Mouse (Mus musculus): ENCODE data around the gene Dnah2. TPM values are rescaled to one million over a fixed set of nuclear protein-coding genes. Genes with fewer than 3 reads are reported as not detected.
A peak's percentile ranks its signal among the peaks of the same experiment; 100 is the strongest.

The Dnah2 gene
- polyA plus RNA-seq, 1 experiment from 2014 or later: 1.3 TPM

DNA sequence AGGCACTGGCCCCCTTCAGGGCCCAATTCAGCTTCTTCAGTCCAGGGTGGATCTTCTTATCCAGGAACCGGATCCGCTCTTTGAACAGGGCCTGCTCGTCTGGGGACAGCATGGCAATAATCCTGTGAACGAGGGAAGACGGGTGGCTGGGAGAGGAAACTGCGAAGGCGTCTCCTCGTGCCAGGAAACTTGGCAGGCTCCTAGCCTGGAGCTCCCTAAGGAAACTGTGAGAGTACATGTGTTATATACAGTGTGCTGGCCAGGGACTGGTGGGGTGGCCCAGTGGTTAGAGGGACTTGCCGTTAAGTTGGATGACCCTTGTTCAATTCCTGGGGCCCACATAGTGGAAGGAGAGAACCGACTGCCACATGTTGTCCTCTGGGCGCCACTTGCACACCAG, 49.8 kb downstream of the Dnah2 start:
- ATAC-seq (no peak), DNase-seq (ENCODE audit: low spot score) (peak; percentile 11)
- Histone ChIP-seq H3K4me3 (ENCODE audit: low read depth, low read length) (no peak overlapping the region), H3K27ac (ENCODE audit: low read length) (no peak overlapping the region), H3K9ac (replicated peaks; ENCODE audit: low read depth) (no peak overlapping the region), H3K36me3 (ENCODE audit: insufficient read depth, low read length) (no peaks in the 10 kb centered on the region), H3K9me3 (ENCODE audit: low read length) (no peaks in the 10 kb centered on the region), H3K4me1 (ENCODE audit: insufficient read depth, low read depth, low read length) (peaks cover 10% of the 10 kb centered on the region; the same call in 1 of the 2 replicates), H3K27me3 (replicated peaks; ENCODE audit: insufficient read depth, low read length) (no peaks in the 10 kb centered on the region), H3K4me2 (replicated peaks; ENCODE audit: low read depth, low read length) (no peak overlapping the region)
- 61% methylated on average over 11 of the region's 11 CpGs for WGBS
- TF ChIP-seq EP300 (IDR thresholded peaks at IDR 0.05) (no peak), CTCF (IDR thresholded peaks at IDR 0.05) (no peak)

DNA sequence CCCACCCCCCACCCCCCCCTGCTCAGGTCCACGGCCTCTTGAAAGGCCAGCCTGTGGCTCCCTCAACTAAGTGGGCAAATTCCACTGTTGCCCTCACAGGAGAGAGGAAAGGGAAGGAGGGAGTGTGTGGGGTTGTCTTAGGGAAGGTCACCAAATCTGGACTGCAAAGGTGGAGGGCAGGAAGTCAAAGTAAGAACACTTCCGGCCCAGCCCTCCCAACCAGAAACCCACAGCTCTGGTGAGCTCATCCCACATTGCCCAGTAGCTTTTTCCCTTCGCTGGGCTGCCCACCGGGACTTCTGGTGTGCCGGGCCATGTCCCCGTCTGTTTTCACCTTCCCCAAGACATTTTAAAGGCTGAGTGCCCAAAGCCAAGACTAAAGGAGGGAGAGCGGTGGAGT, 57.2 kb downstream of the Dnah2 start:
- no peak for ATAC-seq
- 60% methylated on average over 7 of the region's 7 CpGs for WGBS

DNA sequence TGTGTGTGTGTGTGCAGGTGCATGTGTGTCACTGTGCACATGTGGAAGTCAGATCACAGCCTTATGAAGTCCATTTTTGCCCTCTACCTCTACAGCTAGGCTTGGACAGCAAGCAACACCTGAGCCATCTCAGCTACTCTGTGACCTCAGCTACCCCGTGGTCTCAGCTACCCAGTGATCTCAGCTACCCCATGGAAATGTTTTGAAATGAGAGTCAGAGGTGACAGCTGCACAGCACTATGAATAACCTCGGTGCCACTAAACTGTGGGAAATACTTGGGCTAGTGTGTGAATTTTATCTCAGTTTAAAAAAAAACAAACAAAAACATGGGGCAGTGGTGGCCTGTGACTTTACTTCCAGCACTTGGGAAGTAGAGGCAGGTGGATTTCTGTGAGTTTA, 58.0 kb downstream of the Dnah2 start:
- TF ChIP-seq CTCF (IDR thresholded peaks at IDR 0.05) (no peak), EP300 (IDR thresholded peaks at IDR 0.05) (no peak)
- Histone ChIP-seq H3K4me2 (replicated peaks; ENCODE audit: low read depth, low read length) (no peak overlapping the region), H3K4me3 (ENCODE audit: low read depth, low read length) (no peak overlapping the region), H3K27ac (ENCODE audit: low read length) (no peak overlapping the region), H3K4me1 (ENCODE audit: insufficient read depth, low read depth, low read length) (no peaks in the 10 kb centered on the region), H3K36me3 (ENCODE audit: insufficient read depth, low read length) (no peaks in the 10 kb centered on the region), H3K9me3 (ENCODE audit: low read length) (no peaks in the 10 kb centered on the region), H3K9ac (replicated peaks; ENCODE audit: low read depth) (no peak overlapping the region), H3K27me3 (replicated peaks; ENCODE audit: insufficient read depth, low read length) (no peaks in the 10 kb centered on the region)
- WGBS: 37% methylated on average over 2 of the region's 2 CpGs
- ATAC-seq: no peak
- DNase-seq (ENCODE audit: low spot score): no peak

More for the DNA sequence above, 57.2 kb downstream of the Dnah2 start:
- DNase-seq (ENCODE audit: low spot score): no peak
- no peak overlapping the region for H3K27ac ChIP-seq (ENCODE audit: low read length)
- TF ChIP-seq CTCF (IDR thresholded peaks at IDR 0.05) (no peak), EP300 (IDR thresholded peaks at IDR 0.05) (no peak)
- H3K4me1 ChIP-seq (ENCODE audit: insufficient read depth, low read depth, low read length): no peaks in the 10 kb centered on the region
- H3K9me3 ChIP-seq (ENCODE audit: low read length): no peaks in the 10 kb centered on the region
- H3K27me3 ChIP-seq (replicated peaks; ENCODE audit: insufficient read depth, low read length): no peaks in the 10 kb centered on the region
- H3K4me2 ChIP-seq (replicated peaks; ENCODE audit: low read depth, low read length): no peak overlapping the region
- H3K36me3 ChIP-seq (ENCODE audit: insufficient read depth, low read length): no peaks in the 10 kb centered on the region
- no peak overlapping the region for H3K9ac ChIP-seq (replicated peaks; ENCODE audit: low read depth)
- no peak overlapping the region for H3K4me3 ChIP-seq (ENCODE audit: low read depth, low read length)

DNA sequence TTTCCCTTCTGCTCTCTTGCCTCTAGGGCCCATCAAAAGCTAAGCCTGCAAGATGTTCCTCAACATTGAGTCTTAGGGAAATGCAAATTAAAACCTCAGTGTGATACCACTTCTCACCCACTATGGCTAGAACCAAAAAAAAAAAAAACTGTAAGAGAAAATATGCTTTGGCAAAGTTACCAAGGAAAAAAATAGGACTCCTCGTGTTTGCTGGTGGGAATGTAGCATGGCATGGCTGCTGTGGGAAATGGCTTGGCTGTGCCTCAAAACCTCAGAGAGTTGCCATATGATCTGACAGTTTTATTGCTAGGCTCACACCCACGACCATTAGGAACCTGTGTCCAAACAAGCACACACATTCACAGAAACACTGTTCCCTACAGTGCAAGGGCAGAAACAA, 61.4 kb downstream of the Dnah2 start:
- 67% methylated on average over 2 of the region's 2 CpGs for WGBS
- ATAC-seq: no peak

DNA sequence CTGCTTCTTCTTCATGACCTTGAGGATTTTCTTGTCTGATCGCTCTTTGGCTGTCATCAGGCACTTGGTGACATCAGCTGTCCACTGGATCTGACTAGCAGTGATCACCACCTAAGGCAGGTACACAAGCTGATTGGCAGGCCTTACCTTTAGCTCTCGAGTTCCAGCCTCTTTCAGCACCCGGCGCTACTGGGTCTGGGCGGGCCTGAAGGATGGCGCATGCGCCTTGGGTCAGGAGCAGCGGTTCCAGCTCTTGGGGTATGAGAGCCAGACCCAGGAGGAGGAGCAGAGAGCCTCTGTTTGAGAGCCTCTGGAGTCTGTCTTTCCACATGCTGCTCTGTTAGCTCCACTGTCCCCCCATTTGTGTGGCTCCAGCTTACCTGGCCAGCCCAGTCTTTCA, 71.3 kb downstream of the Dnah2 start:
- 75% methylated on average over 8 of the region's 8 CpGs for WGBS
- Histone ChIP-seq H3K9ac (replicated peaks; ENCODE audit: low read depth) (no peak overlapping the region), H3K9me3 (ENCODE audit: low read length) (no peaks in the 10 kb centered on the region), H3K4me3 (ENCODE audit: low read depth, low read length) (no peak overlapping the region), H3K4me1 (ENCODE audit: insufficient read depth, low read depth, low read length) (no peaks in the 10 kb centered on the region), H3K27ac (ENCODE audit: low read length) (no peak overlapping the region), H3K36me3 (ENCODE audit: insufficient read depth, low read length) (no peaks in the 10 kb centered on the region), H3K27me3 (replicated peaks; ENCODE audit: insufficient read depth, low read length) (no peaks in the 10 kb centered on the region), H3K4me2 (replicated peaks; ENCODE audit: low read depth, low read length) (no peak overlapping the region)
- TF ChIP-seq CTCF (IDR thresholded peaks at IDR 0.05) (no peak), EP300 (IDR thresholded peaks at IDR 0.05) (no peak)
- no peak for DNase-seq (ENCODE audit: low spot score)
- ATAC-seq: no peak

More for the DNA sequence above, 61.4 kb downstream of the Dnah2 start:
- Histone ChIP-seq H3K36me3 (ENCODE audit: insufficient read depth, low read length) (no peaks in the 10 kb centered on the region), H3K9ac (replicated peaks; ENCODE audit: low read depth) (no peak overlapping the region), H3K4me3 (ENCODE audit: low read depth, low read length) (no peak overlapping the region), H3K27me3 (replicated peaks; ENCODE audit: insufficient read depth, low read length) (no peaks in the 10 kb centered on the region), H3K4me1 (ENCODE audit: insufficient read depth, low read depth, low read length) (no peaks in the 10 kb centered on the region), H3K4me2 (replicated peaks; ENCODE audit: low read depth, low read length) (no peak overlapping the region), H3K27ac (ENCODE audit: low read length) (no peak overlapping the region), H3K9me3 (ENCODE audit: low read length) (no peaks in the 10 kb centered on the region)
- TF ChIP-seq CTCF (IDR thresholded peaks at IDR 0.05) (no peak), EP300 (IDR thresholded peaks at IDR 0.05) (no peak)
- DNase-seq (ENCODE audit: low spot score): no peak

DNA sequence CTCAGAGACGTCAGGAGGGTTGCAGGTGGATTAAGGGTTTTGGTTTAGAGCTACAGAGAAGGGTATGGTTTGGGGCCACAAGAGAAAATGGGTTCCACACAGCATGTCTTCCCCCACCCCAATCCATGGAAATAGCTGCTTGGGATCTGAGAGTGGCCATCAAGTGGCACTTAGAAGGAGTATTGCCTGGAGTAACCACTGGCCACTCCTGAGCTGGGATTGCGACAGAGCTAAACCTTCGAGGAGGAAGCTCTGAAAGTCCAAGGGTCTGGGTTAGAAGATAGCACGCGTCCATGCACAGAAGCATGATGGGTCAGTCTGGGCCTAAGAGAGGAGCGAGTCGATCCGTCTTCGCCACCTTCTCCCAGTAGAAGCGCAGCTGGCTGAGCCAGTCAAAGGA, 72.1 kb downstream of the Dnah2 start:
- DNase-seq (ENCODE audit: low spot score) (peak; percentile 85), ATAC-seq (peak; percentile 77)
- no peak for TF ChIP-seq CTCF (IDR thresholded peaks at IDR 0.05)
- TF ChIP-seq EP300 (IDR thresholded peaks at IDR 0.05): peak; percentile 65
- H3K9ac ChIP-seq (replicated peaks; ENCODE audit: low read depth): no peak overlapping the region
- H3K9me3 ChIP-seq (ENCODE audit: low read length): no peaks in the 10 kb centered on the region
- no peak overlapping the region for H3K4me3 ChIP-seq (ENCODE audit: low read depth, low read length)
- 69% methylated on average over 10 of the region's 10 CpGs for WGBS
- H3K27ac ChIP-seq (ENCODE audit: low read length): no peak overlapping the region
- no peaks in the 10 kb centered on the region for H3K36me3 ChIP-seq (ENCODE audit: insufficient read depth, low read length)
- no peak overlapping the region for H3K4me2 ChIP-seq (replicated peaks; ENCODE audit: low read depth, low read length)
- H3K27me3 ChIP-seq (replicated peaks; ENCODE audit: insufficient read depth, low read length): no peaks in the 10 kb centered on the region
- no peaks in the 10 kb centered on the region for H3K4me1 ChIP-seq (ENCODE audit: insufficient read depth, low read depth, low read length)

DNA sequence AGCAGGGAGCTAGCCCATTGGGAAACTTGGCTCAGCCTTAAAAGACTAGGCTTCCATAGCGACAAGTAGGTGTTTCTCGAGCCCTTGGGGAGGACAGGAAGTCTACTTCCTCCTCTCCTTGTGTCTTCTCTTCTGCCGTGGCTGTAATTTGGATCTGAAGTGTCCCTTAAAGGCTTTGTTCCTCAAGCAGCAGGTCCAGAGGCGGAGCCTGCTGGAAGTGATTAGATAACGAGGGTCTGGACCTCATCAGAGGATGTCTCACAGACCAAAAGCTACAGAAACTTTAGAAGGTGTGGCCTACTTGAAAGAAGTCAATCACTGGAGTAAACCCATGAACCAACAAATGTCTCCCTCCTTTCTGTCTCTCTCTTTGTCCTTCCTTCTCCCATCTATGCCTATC, 74.2 kb downstream of the Dnah2 start:
- Histone ChIP-seq H3K4me1 (ENCODE audit: insufficient read depth, low read depth, low read length) (no peaks in the 10 kb centered on the region), H3K4me3 (ENCODE audit: low read depth, low read length) (no peak overlapping the region), H3K4me2 (replicated peaks; ENCODE audit: low read depth, low read length) (no peak overlapping the region), H3K36me3 (ENCODE audit: insufficient read depth, low read length) (no peaks in the 10 kb centered on the region), H3K27me3 (replicated peaks; ENCODE audit: insufficient read depth, low read length) (no peaks in the 10 kb centered on the region), H3K27ac (ENCODE audit: low read length) (no peak overlapping the region), H3K9me3 (ENCODE audit: low read length) (no peaks in the 10 kb centered on the region), H3K9ac (replicated peaks; ENCODE audit: low read depth) (no peak overlapping the region)
- no peak for TF ChIP-seq EP300 (IDR thresholded peaks at IDR 0.05)
- WGBS: 17% methylated on average over 5 of the region's 5 CpGs
- no peak for ATAC-seq
- no peak for DNase-seq (ENCODE audit: low spot score)

Measured in lung, postnatal 0 days (tissue).